Mouse (Mus musculus): ENCODE data around the gene Clca3a1.

Gene Clca3a1

GRCm38 (mm10) chr3:144687618-144688017, 73.2 kb downstream of the Clca3a1 start:
- no peak for ATAC-seq (ENCODE audit: insufficient number of reproducible peaks, low FRiP score, low TSS enrichment)

GRCm38 (mm10) chr3:144686146-144686545, 74.6 kb downstream of the Clca3a1 start:
- ATAC-seq (ENCODE audit: insufficient number of reproducible peaks, low FRiP score, low TSS enrichment), result no peak

- no peak for ATAC-seq (ENCODE audit: insufficient number of reproducible peaks, low FRiP score, low TSS enrichment)
These were observed 77.5 kb downstream of the Clca3a1 start for GRCm38 (mm10) chr3:144683136-144683814.

- ATAC-seq (ENCODE audit: insufficient number of reproducible peaks, low FRiP score, low TSS enrichment), result no peak
These were observed 79.2 kb downstream of the Clca3a1 start for GRCm38 (mm10) chr3:144681542-144681941.

GRCm38 (mm10) chr3:144679701-144680159, 81.0 kb downstream of the Clca3a1 start:
- ATAC-seq (ENCODE audit: insufficient number of reproducible peaks, low FRiP score, low TSS enrichment), result no peak
